Mouse (Mus musculus) thymus, adult 2 months (tissue): ENCODE measurements at regions not wholly inside any gene's neighbourhood (a gene's known extent, or its start where the extent isn't known, plus 50 kb on each side); places are given as distances from the start of the nearest gene placed in this dataset.

Experiments
- DNase-seq: peaks from one replicate; pipeline ENCODE4 v3.0.0; 2021
- H3K27ac ChIP-seq: fragments of 200-500 bp; 2 replicates; pipeline ENCODE4 v1.5.1; 2012; ENCODE audit warnings: low read length, control low read depth; ENCODE audit not compliant: control insufficient read depth, insufficient read depth
- H3K27me3 ChIP-seq: fragments of 200-500 bp; 2 replicates; pipeline ENCODE4 v1.6.1; 2012; ENCODE audit warnings: mild to moderate bottlenecking, low read length, moderate library complexity, mixed read lengths; ENCODE audit not compliant: control insufficient read depth, insufficient read depth
- H3K36me3 ChIP-seq: fragments of 200-500 bp; 2 replicates; pipeline ENCODE4 v1.6.1; 2012; ENCODE audit warnings: mild to moderate bottlenecking, low read length, moderate library complexity; ENCODE audit not compliant: control insufficient read depth, insufficient read depth
- H3K4me1 ChIP-seq: fragments of 200-500 bp; replicated peaks from 2 replicates; pipeline ENCODE4 v1.6.1; 2012; ENCODE audit warnings: low read length; ENCODE audit not compliant: control insufficient read depth, insufficient read depth
- H3K4me3 ChIP-seq: fragments of 200-500 bp; 2 replicates; pipeline ENCODE4 v1.5.1; 2012; ENCODE audit warnings: mild to moderate bottlenecking, low read length, control low read depth, moderate library complexity; ENCODE audit not compliant: control insufficient read depth, insufficient read depth
- CTCF ChIP-seq: fragments of 200-500 bp; IDR thresholded peaks from 2 replicates; pipeline ENCODE4 v1.5.1; 2012; ENCODE audit warnings: mild to moderate bottlenecking, control low read depth, low read length, moderate library complexity, borderline replicate concordance; ENCODE audit not compliant: control insufficient read depth, poor library complexity, insufficient read depth; ENCODE audit errors: extremely low read depth
- POLR2A ChIP-seq: fragments of 200-500 bp; IDR thresholded peaks from 2 replicates; pipeline ENCODE4 v1.6.1; 2012; ENCODE audit warnings: mild to moderate bottlenecking, low read length, control low read depth, moderate library complexity; ENCODE audit not compliant: control insufficient read depth, poor library complexity, insufficient read depth; ENCODE audit errors: extremely low read depth
- WGBS: fragments of 180-500 bp; shearing (Covaris S2); methylation state at CpG from one replicate; pipeline ENCODE4 v1.1.7; 2018; 5-methylcytosine and 5-hydroxymethylcytosine counted together

- H3K27ac ChIP-seq, result no peak overlapping the region
- TF ChIP-seq CTCF, result no peak
- TF ChIP-seq POLR2A, result no peak
- no peak overlapping the region for H3K4me3 ChIP-seq
- no peaks in the 10 kb centered on the region for H3K27me3 ChIP-seq
- DNase-seq, result no peak
- WGBS, result 89% methylated on average over 12 of the region's 12 CpGs
- H3K36me3 ChIP-seq, result no peaks in the 10 kb centered on the region
- H3K4me1 ChIP-seq, result no peaks in the 10 kb centered on the region
Observed at GRCm38 (mm10) chr10:17237918-17238850, 484.8 kb upstream of the Cited2 start.

DNA sequence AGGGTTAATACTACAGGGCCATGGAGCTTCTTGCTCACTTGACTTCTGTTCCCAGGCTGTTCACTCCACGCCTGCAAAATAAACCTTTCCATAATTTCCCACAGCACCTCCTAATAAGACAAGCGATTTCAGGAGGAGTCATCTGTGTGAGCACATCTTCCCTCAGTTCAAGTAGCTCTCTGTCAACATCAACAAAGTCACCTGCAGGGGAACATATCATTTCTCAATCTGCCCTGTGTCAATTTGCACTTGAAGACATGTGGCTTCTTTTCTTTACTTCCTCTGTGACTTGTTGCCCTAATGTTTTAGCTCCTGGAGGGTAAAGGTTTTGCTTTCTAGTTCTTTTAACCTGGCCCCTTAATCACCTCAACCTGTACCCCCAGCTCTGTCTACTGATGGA, 474.7 kb upstream of the Cited2 start:
- TF ChIP-seq CTCF (no peak), POLR2A (no peak)
- 92% methylated on average over 2 of the region's 2 CpGs for WGBS
- no peaks in the 10 kb centered on the region for H3K36me3 ChIP-seq
- no peaks in the 10 kb centered on the region for H3K4me1 ChIP-seq
- no peak for DNase-seq
- H3K27me3 ChIP-seq, result no peaks in the 10 kb centered on the region
- H3K4me3 ChIP-seq, result no peak overlapping the region
- H3K27ac ChIP-seq, result no peak overlapping the region

GRCm38 (mm10) chr10:17253040-17253439, 470.0 kb upstream of the Cited2 start:
- Histone ChIP-seq H3K4me3 (no peak overlapping the region), H3K27ac (no peak overlapping the region), H3K4me1 (no peaks in the 10 kb centered on the region), H3K36me3 (no peaks in the 10 kb centered on the region), H3K27me3 (no peaks in the 10 kb centered on the region)
- 90% methylated on average over 4 of the region's 4 CpGs for WGBS
- no peak for DNase-seq
- no peak for TF ChIP-seq CTCF
- no peak for TF ChIP-seq POLR2A

DNA sequence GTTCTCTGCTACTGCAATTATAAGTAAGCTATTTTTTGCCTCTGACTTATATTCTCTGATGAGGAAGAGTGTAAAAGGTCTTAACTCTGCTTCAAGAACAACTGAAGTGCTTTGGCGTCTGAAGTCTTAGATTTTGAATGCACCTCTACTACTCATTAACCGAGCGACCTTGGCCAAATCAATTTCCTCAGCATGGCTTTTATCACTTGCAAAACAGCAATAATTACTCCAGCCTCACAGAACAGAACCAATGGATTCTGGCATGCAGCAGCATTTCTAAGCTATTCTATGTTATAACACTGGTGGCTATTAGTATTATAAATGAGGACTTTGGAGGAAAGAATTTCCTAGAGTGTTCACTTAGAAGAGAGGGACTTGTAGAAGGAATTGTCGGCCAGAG, 462.9 kb upstream of the Cited2 start:
- no peaks in the 10 kb centered on the region for H3K36me3 ChIP-seq
- H3K27ac ChIP-seq, result no peak overlapping the region
- TF ChIP-seq CTCF (no peak), POLR2A (no peak)
- H3K4me1 ChIP-seq, result no peaks in the 10 kb centered on the region
- no peak overlapping the region for H3K4me3 ChIP-seq
- no peaks in the 10 kb centered on the region for H3K27me3 ChIP-seq
- 99% methylated on average over 4 of the region's 4 CpGs for WGBS
- no peak for DNase-seq

GRCm38 (mm10) chr10:17260615-17261014, 462.4 kb upstream of the Cited2 start:
- Histone ChIP-seq H3K4me3 (no peak overlapping the region), H3K27me3 (no peaks in the 10 kb centered on the region), H3K27ac (no peak overlapping the region), H3K4me1 (no peaks in the 10 kb centered on the region), H3K36me3 (no peaks in the 10 kb centered on the region)
- 93% methylated on average over 4 of the region's 4 CpGs for WGBS
- no peak for TF ChIP-seq CTCF
- DNase-seq, result no peak

GRCm38 (mm10) chr10:17261192-17261824, 461.7 kb upstream of the Cited2 start:
- Histone ChIP-seq H3K36me3 (no peaks in the 10 kb centered on the region), H3K27me3 (no peaks in the 10 kb centered on the region), H3K4me1 (no peaks in the 10 kb centered on the region), H3K4me3 (no peak overlapping the region), H3K27ac (no peak overlapping the region)
- WGBS, result 90% methylated on average over 4 of the region's 4 CpGs
- DNase-seq, result no peak
- no peak for TF ChIP-seq POLR2A
- no peak for TF ChIP-seq CTCF

DNA sequence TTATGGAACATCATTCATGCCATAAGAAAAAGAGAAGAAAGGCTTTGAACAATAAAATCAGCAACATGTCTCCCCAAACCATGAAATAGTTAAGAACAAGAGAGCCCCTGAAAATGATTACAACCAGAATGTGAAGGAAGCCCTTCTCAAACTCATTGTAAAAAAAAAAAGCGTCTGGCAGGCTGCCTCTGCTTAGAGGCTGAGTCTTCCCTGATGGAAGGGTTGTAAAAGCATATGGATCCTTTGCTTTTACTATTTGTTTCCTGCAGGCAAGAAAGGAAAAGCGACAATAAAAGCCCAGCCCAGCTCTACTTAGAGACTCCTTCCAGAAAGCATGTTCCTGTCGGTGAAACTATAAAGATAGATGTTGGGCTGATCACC, 461.2 kb upstream of the Cited2 start:
- DNase-seq, result no peak
- Histone ChIP-seq H3K27ac (no peak overlapping the region), H3K4me1 (no peaks in the 10 kb centered on the region), H3K4me3 (no peak overlapping the region), H3K36me3 (no peaks in the 10 kb centered on the region), H3K27me3 (no peaks in the 10 kb centered on the region)
- TF ChIP-seq CTCF (no peak), POLR2A (no peak)
- 91% methylated on average over 3 of the region's 3 CpGs for WGBS
